Mouse (Mus musculus): ENCODE measurements around the gene Fmn2.

Gene Fmn2

GRCm38 (mm10) chr1:174501661-174502030 lies at the start of gene Fmn2:
TSS of gene Fmn2 (plus strand) at chr1:174501825.
- no peak for DNase-seq (ENCODE audit: low spot score)

DNA sequence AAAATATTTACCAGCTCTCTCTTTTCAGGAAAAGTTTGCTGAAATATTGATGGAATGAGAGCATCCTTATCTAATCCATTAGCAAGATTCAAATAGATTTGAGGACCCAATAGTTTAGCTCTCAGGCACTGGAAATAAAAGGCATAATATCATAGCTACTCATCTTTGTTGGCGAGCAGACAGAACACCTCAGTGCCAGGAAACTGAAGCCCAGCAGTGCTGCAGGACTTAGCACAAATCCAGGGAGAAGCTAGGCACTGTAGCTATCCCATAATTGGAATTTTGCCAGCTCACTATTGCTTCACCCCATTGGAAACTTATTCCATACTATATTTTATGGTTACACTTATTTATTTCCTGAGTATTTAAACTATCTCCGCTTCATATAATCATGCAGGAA lies 46.5 kb upstream of the Fmn2 start:
- no peak for DNase-seq (ENCODE audit: low spot score)

- no peak for DNase-seq (ENCODE audit: low spot score)
These were observed 36.2 kb upstream of the Fmn2 start for GRCm38 (mm10) chr1:174465385-174465784.

GRCm38 (mm10) chr1:174466240-174466639 lies 35.4 kb upstream of the Fmn2 start:
- no peak for DNase-seq (ENCODE audit: low spot score)

- DNase-seq (ENCODE audit: low spot score): no peak
These were observed 31.9 kb upstream of the Fmn2 start for GRCm38 (mm10) chr1:174469736-174470135.

DNA sequence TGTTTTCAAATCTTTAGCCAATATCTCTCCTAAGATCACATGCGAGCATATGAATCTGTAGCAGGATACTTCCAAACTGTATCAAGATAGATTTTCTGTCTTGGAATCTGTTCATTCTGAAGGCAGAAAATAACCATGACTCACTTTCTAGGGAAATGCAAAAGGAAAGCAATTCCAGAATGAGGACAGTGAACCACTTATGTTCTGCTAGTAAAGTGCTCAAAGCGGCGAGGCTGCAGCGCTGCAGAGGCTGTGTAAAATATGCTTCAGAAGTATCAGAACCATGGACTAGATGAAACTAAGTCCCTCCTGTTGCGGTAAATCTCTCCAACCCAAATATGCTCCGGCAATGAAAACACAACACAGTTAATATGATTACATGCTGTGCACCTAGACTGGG lies 19.1 kb upstream of the Fmn2 start:
- DNase-seq (ENCODE audit: low spot score): no peak

DNA sequence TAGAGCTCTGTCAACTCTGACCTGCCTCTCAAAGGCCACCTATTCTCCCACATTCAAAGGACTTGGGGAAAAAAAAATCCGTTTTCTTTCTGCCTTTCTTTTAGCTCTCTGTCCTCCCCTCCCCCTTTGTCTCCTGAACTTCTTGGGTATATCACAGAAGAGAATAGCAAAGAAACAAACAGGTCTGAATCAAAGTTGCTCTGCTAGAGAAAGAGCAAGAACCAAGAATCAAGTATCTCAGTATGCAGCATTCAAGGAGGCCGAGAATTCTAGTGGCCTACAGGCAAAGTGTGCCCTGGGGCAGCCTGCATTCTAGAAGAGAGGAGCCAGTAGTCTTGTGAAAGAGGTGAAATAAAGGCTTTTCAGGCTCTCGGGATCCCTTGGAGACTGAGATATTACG lies 1.6 kb upstream of the Fmn2 start:
- no peak for DNase-seq (ENCODE audit: low spot score)

- DNase-seq (ENCODE audit: low spot score): no peak
These were observed 614 bp upstream of the Fmn2 start for GRCm38 (mm10) chr1:174501011-174501410.

DNA sequence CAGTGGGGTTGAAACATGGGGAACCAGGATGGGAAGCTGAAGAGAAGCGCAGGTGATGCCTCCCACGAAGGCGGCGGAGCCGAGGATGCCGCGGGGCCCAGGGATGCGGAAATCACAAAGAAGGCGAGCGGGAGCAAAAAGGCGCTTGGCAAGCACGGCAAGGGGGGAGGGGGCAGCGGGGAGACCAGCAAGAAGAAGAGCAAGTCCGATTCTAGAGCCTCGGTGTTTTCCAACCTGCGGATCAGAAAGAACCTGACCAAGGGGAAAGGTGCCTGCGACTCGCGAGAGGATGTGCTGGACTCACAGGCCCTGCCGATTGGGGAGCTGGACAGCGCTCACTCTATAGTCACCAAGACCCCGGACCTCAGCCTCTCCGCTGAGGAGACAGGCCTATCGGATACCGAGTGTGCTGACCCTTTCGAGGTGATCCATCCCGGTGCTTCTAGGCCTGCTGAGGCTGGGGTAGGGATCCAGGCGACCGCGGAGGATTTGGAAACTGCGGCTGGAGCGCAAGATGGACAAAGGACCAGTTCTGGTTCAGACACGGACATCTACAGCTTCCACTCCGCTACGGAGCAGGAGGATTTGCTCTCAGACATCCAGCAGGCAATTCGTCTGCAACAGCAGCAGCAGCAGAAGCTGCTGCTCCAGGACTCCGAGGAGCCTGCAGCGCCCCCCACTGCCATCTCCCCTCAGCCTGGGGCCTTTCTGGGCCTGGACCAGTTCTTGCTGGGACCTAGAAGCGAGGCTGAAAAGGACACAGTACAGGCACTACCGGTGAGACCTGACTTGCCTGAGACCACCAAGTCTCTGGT lies 613 bp downstream of the Fmn2 start:
- DNase-seq (ENCODE audit: low spot score): no peak

DNA sequence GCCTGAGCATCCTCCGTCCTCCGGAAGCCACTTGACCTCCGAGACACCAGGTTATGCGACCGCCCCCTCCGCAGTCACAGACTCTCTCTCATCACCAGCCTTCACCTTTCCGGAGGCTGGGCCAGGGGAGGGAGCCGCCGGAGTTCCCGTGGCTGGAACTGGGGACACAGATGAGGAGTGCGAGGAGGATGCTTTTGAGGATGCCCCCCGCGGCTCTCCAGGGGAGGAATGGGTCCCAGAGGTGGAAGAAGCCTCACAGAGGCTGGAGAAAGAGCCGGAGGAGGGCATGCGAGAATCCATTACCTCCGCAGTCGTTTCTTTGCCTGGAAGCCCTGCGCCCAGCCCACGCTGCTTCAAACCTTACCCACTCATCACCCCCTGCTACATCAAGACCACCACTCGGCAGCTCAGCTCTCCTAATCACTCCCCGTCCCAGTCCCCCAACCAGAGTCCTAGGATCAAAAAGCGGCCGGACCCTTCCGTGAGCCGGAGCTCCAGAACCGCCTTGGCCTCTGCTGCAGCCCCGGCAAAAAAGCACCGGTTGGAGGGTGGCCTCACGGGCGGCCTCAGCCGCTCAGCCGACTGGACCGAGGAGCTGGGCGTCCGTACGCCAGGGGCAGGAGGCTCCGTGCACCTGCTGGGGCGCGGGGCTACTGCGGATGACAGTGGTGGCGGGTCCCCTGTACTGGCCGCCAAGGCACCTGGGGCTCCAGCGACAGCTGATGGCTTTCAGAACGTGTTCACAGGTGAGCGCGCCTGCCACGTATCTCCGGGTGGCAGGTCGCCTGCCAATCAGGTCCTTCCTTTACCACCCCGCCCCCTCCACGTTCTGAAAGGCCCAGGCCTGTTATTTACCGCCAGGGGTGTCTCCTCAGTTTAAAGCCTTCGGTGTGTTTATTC lies 1.5 kb downstream of the Fmn2 start:
- DNase-seq (ENCODE audit: low spot score): no peak

GRCm38 (mm10) chr1:174508571-174509110 lies 7.0 kb downstream of the Fmn2 start:
- no peak for DNase-seq (ENCODE audit: low spot score)

GRCm38 (mm10) chr1:174513419-174513818 lies 11.8 kb downstream of the Fmn2 start:
- no peak for DNase-seq (ENCODE audit: low spot score)

GRCm38 (mm10) chr1:174521976-174522770 lies 20.5 kb downstream of the Fmn2 start:
- DNase-seq (ENCODE audit: low spot score): no peak

- no peak for DNase-seq (ENCODE audit: low spot score)
These were observed 21.3 kb downstream of the Fmn2 start for GRCm38 (mm10) chr1:174522809-174523511.

DNA sequence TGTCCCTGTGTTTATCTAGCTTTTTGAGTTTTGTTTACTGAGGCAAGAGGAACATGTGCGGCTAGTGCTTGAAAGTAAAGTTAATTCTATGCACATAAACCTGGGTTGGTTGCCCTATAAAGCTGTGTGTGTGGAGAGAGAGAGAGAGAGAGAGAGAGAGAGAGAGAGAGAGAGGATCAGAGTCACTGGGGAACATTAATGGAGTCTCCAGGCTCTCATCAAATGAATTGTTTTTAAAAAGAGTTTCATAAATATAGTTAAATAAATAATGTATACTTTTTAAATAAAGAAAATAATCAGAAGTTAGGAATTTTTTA lies 21.8 kb downstream of the Fmn2 start:
- DNase-seq (ENCODE audit: low spot score): no peak

DNA sequence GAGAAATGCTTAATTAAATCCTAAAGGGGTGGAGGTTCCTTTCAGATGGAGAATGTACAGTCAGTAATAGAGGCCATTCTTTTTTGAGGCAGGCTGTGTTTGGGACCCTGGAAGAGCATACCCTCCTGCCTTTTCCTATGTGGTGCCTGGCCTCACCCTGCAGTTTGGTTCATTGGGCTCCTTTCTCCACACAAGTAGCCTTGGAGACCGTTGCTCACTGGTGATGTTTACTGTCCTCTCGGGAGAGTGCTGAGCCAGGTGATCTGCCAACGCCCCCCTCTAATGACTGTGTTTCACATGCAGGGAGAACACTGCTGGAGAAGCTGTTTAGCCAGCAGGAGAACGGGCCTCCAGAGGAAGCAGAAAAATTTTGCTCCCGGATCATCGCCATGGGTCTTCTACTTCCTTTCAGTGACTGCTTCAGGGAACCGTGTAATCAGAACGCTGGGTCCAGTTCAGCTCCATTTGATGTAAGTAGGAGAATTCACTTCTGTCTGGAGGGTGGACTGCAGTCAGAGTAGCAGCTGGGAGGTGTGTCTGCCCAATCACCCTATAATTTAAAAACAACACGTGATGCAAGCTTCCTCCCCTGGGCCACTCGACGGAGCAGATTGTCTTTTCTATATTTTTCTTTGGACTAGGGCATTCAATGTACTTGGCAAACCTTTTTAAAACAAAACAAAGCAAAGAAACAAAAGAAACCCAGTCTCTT lies 35.3 kb downstream of the Fmn2 start:
- no peak for DNase-seq (ENCODE audit: low spot score)

DNA sequence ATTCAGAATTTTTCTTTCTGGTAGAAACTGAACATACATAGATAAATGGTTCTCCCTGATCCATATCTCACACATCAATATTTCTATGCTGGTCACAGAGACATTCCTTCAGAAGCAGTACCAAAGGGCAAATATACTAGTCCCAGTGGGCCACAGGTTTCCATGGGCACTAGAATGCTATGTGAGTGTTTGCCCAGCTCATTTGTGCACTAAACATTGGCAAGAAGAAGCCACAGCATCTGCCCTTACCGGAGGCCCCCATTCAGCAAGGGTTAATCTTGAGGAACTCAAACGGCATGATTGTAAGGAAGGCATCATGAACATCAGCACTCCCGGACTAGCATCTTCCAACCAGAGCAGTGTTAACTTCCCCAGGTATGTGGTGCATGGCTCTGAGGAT lies 35.9 kb downstream of the Fmn2 start:
- DNase-seq (ENCODE audit: low spot score): no peak

DNA sequence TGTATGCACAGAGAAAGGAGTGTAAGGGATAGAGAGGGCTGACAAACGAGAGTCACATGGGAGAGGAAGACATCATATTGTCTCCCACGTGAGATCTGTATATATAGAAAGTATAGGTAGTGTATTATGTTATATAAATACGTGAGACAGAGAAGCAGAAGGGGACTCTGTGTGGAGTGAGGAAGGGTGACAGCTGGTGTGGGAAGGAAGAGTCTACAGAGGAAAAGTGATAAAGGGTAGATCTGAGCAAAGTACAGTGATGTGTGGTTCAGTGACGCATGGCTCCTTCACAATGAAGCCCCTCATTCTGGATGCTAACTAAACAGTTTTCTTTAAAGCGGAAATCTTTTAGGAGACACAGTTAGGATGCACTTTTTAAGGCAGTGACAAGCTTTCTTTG lies 46.7 kb downstream of the Fmn2 start:
- no peak for DNase-seq (ENCODE audit: low spot score)

DNA sequence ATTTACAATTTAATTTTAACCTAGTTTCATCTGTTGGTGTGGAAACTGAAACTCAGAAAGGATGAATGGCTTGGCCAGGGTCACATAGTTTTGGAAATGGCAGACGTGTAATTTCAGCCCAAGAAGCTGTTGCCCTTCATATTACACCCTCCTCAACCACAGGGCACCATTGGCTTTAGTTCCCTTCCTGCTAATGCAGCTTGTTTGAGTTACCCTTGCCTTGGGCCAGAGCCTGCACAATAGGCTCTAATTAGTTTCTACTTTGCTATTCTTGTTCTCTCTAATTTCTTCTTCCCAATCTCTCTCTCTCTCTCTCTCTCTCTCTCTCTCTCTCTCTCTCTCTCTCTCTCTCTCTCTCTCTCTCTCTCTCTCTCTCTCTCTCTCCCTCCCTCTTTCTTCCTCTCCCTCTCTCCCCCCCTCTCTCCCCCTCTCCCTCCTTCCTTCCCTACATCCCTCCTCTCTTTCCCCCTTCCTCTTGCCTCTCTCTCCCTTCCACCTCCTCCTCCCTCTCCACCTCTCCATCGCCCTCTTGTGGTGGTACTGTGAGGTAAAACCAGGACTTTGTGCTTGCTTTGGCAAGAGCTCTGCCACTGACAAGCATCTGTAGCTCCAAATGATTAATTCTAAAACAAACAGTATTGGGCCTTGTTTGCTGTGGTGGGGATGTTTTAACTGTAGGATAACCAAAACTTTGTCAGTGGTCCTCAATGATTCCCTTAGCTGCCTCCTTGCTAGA lies 51.8 kb downstream of the Fmn2 start:
- DNase-seq (ENCODE audit: low spot score): no peak

GRCm38 (mm10) chr1:174555412-174555811 lies 53.8 kb downstream of the Fmn2 start:
- no peak for DNase-seq (ENCODE audit: low spot score)
